Mouse (Mus musculus): Measurements from ENCODE around the gene Cand2. TPM values are rescaled to one million over a fixed set of nuclear protein-coding genes. Genes with fewer than 3 reads are reported as not detected.

The Cand2 gene
- total and polyA plus RNA-seq, 3 experiments = 3.6 to 17.1 (median 7.8) TPM

DNA sequence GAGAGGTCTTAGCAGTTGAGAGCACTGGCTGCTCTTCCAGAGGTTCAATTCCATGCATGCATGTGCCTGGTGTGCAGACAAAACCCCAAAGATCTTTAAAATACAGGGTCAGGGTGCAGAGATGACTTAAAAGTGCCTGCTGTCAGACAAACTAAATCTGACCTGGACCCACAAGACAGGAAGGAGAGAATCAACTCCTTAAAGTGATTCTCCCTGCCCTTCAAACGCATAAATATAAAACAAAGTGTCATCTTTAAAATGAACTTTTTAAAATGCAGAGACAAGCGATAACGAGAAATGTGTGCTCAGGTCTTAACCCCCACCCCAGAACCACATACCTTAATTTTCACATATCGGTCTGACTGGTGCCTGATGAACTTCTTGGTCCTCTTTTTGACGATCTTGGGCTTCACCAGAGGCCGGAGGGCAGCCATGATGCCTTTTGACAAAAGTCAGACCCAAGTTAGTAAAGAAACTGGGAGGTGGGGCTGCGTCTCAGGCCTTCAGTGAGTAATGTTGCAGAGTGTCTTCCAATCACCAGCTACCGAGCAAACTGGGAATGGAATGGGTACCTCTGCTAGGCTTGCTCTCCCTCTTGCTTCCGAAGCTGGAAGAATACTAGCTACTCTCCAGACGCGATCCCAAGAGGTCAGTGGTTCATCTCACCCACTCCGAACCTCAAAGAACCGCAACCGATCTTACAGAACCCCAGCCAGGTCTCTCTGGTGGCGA is 33.3 kb downstream of the Cand2 start:
- peaks cover 0 to 28% of the 10 kb centered on the region in 2 experiments; a peak in 2 of 4 replicates for H3K4me1 ChIP-seq (ENCODE audit: control insufficient read depth in 1 of 2, insufficient read depth in 2 of 2)

DNA sequence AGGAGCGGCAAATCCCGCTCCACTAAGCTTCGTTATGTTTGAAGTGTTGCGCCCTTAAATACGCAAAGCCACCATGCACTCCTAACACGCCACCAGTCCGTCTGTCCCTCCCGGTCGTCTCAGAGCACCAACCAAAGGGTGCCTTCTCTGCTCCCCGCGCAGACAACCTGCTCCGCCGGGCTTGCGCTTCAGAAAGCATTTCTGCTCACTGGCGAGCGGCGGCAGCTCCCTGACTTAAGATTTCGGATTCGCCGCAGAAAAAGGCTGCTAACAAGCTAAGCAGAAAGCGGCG is 33.8 kb downstream of the Cand2 start:
- Histone ChIP-seq H3K4me3 (replicated peaks in 1 of 3; ENCODE audit: low read depth in 2 of 3, low read length in 2 of 3, poor library complexity in 1 of 3) (peak overlapping the region; percentile 90 to 100 (median 93)), H3K79me2 (replicated peaks; ENCODE audit: control insufficient read depth, extremely low read depth, insufficient read depth, poor library complexity, severe bottlenecking) (peaks cover 40% of the 10 kb centered on the region), H3K36me3 (replicated peaks in 1 of 2; ENCODE audit: control insufficient read depth in 1 of 2, insufficient read depth in 1 of 2, low read length in 1 of 2) (peaks cover 39 to 69% of the 10 kb centered on the region in 2 experiments), H3K4me1 (ENCODE audit: control insufficient read depth in 1 of 2, insufficient read depth in 2 of 2) (peaks cover 0 to 28% of the 10 kb centered on the region in 2 experiments; a peak in 2 of 4 replicates), H3K27ac (ENCODE audit: insufficient read depth, low read depth) (peak overlapping the region; percentile 73), H3K9me3 (replicated peaks; ENCODE audit: low read length) (no peaks in the 10 kb centered on the region), H3K27me3 (replicated peaks) (no peaks in the 10 kb centered on the region), H3K9ac (ENCODE audit: insufficient read depth, low read depth) (peak overlapping the region; percentile 100), H3K4me2 (ENCODE audit: insufficient read depth, low read depth, poor library complexity, severe bottlenecking) (no peak overlapping the region)
- no peak for DNase-seq (ENCODE audit: extremely low read depth)
- TF ChIP-seq TBP (conservative IDR thresholded peaks at IDR 0.05; ENCODE audit: low read depth, low read length) = no peak
- 0 out of 2 replicates have a peak, but pooled peaks have one; percentile 17 for TF ChIP-seq CHD1 (IDR thresholded peaks at IDR 0.05; ENCODE audit: low read depth, low read length)
- in situ Hi-C loops (cut with MboI; ENCODE audit: low pct_ligation_motif_present, low pct_unique_long_range_greater_than_20kb, low sequenced_read_pairs) (no loop called here), dilution Hi-C loops (cut with MboI; ENCODE audit: extremely low pct_ligation_motif_present, extremely low pct_unique_long_range_greater_than_20kb, low sequenced_read_pairs) (no loop called here)

More for the DNA sequence above, 33.3 kb downstream of the Cand2 start:
- TF ChIP-seq EP300 (IDR thresholded peaks at IDR 0.05; ENCODE audit: low read length) (no peak), ZKSCAN1 (IDR thresholded peaks at IDR 0.05; ENCODE audit: borderline replicate concordance, low read depth, low read length) (no peak), USF2 (conservative IDR thresholded peaks at IDR 0.05; ENCODE audit: low read depth, low read length) (no peak), CTCF (conservative IDR thresholded peaks at IDR 0.05 in 1 of 2, IDR thresholded peaks at IDR 0.05 in 1 of 2; ENCODE audit: low read depth in 2 of 2, low read length in 2 of 2) (no peak), POLR2A (IDR thresholded peaks at IDR 0.05; ENCODE audit: low read depth, low read length) (no peak; the same call in 1 of the 2 replicates), NRF1 (IDR thresholded peaks at IDR 0.05; ENCODE audit: low read depth, low read length) (no peak), MYC (IDR thresholded peaks at IDR 0.05; ENCODE audit: low read depth, low read length) (0 out of 2 replicates have a peak, but pooled peaks have one; percentile 22), CHD1 (IDR thresholded peaks at IDR 0.05; ENCODE audit: low read depth, low read length) (peak; percentile 68; the same call in 1 of the 2 replicates), JUN (IDR thresholded peaks at IDR 0.05; ENCODE audit: insufficient read depth, low read depth, low read length) (no peak)
- dilution Hi-C loops (cut with MboI; ENCODE audit: extremely low pct_ligation_motif_present, extremely low pct_unique_long_range_greater_than_20kb, low sequenced_read_pairs) = no loop called here
- in situ Hi-C loops (cut with MboI; ENCODE audit: low pct_ligation_motif_present, low pct_unique_long_range_greater_than_20kb, low sequenced_read_pairs) = no loop called here
- Histone ChIP-seq H3K4me2 (ENCODE audit: insufficient read depth, low read depth, poor library complexity, severe bottlenecking) (peak overlapping the region; percentile 71), H3K4me3 (replicated peaks in 1 of 3; ENCODE audit: low read depth in 2 of 3, low read length in 2 of 3, poor library complexity in 1 of 3) (peak overlapping the region; percentile 90 to 100 (median 93)), H3K27ac (ENCODE audit: insufficient read depth, low read depth) (peak overlapping the region; percentile 73), H3K27me3 (replicated peaks) (no peaks in the 10 kb centered on the region), H3K9me3 (replicated peaks; ENCODE audit: low read length) (no peaks in the 10 kb centered on the region), H3K9ac (ENCODE audit: insufficient read depth, low read depth) (peak overlapping the region; percentile 100), H3K36me3 (replicated peaks in 1 of 2; ENCODE audit: control insufficient read depth in 1 of 2, insufficient read depth in 1 of 2, low read length in 1 of 2) (peaks cover 41 to 71% of the 10 kb centered on the region in 2 experiments), H3K79me2 (replicated peaks; ENCODE audit: control insufficient read depth, extremely low read depth, insufficient read depth, poor library complexity, severe bottlenecking) (peaks cover 40% of the 10 kb centered on the region)
- no peak for DNase-seq (ENCODE audit: extremely low read depth)

DNA sequence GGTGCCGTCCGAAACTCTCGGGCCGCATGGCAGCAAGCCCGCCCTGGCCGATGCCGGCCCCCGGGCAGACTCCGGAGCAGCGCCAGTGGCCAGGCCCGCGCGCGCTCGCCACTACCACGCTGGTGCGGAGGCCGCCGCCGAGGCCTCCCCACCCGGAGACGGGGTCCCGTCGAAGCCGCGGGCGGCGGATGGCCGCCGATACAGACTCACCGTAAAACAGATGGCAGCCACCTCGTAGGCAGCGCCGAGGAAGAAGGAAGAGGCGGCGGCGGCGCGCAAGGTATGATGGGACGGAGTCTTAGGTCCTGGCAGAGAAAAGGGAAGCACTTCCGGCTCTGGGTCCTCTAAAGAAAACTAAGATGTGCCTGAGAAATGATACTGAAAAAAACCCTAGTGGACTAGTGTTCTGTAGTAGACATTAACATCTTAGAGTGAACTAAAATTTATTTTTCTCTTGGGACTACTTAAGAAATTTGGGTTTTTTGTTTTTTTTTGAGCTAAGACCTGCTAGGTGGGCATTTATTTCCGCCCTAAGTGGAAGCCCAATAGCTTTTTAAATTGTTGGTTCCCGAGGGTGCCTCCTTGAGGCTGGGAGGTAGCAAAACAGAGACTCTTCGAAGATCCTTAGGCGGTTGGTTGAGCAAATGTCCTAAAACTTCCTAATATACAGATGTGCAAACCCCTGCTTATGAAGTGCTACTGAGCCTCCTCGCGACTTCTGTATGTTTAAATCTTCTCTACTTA is 34.3 kb downstream of the Cand2 start, which contains the start of gene Rpl32:
TSS of gene Rpl32 (minus strand) at position 260 of the 744 bp plus-strand sequence.
- Histone ChIP-seq H3K36me3 (replicated peaks in 1 of 2; ENCODE audit: control insufficient read depth in 1 of 2, insufficient read depth in 1 of 2, low read length in 1 of 2) (peaks cover 37 to 69% of the 10 kb centered on the region in 2 experiments), H3K79me2 (replicated peaks; ENCODE audit: control insufficient read depth, extremely low read depth, insufficient read depth, poor library complexity, severe bottlenecking) (peaks cover 40% of the 10 kb centered on the region), H3K4me3 (replicated peaks in 1 of 3; ENCODE audit: low read depth in 2 of 3, low read length in 2 of 3, poor library complexity in 1 of 3) (peak within 1 kb of the TSS; percentile 90 to 100 (median 93)), H3K27me3 (replicated peaks) (no peaks in the 10 kb centered on the region), H3K9me3 (replicated peaks; ENCODE audit: low read length) (no peaks in the 10 kb centered on the region), H3K9ac (ENCODE audit: insufficient read depth, low read depth) (peak within 1 kb of the TSS; percentile 100), H3K27ac (ENCODE audit: insufficient read depth, low read depth) (peak within 1 kb of the TSS; percentile 73), H3K4me1 (ENCODE audit: control insufficient read depth in 1 of 2, insufficient read depth in 2 of 2) (peaks cover 2 to 28% of the 10 kb centered on the region in 2 experiments), H3K4me2 (ENCODE audit: insufficient read depth, low read depth, poor library complexity, severe bottlenecking) (peak within 1 kb of the TSS; percentile 71; the same call in 1 of the 2 replicates)
- dilution Hi-C loops (cut with MboI; ENCODE audit: extremely low pct_ligation_motif_present, extremely low pct_unique_long_range_greater_than_20kb, low sequenced_read_pairs) = no loop called here
- in situ Hi-C loops (cut with MboI; ENCODE audit: low pct_ligation_motif_present, low pct_unique_long_range_greater_than_20kb, low sequenced_read_pairs) = no loop called here
- DNase-seq (ENCODE audit: extremely low read depth) = peak; percentile 91
- TF ChIP-seq CHD1 (IDR thresholded peaks at IDR 0.05; ENCODE audit: low read depth, low read length) (no peak), POLR2AphosphoS2 (IDR thresholded peaks at IDR 0.05; ENCODE audit: low read depth, low read length) (no peak; the same call in 1 of the 2 replicates), GABPA (IDR thresholded peaks at IDR 0.05; ENCODE audit: insufficient replicate concordance, low read depth, low read length) (peak; percentile 71), NRF1 (IDR thresholded peaks at IDR 0.05; ENCODE audit: low read depth, low read length) (peak; percentile 30; the same call in 1 of the 2 replicates), IRF4 (IDR thresholded peaks at IDR 0.05; ENCODE audit: low read depth, low read length) (no peak), TCF12 (IDR thresholded peaks at IDR 0.05; ENCODE audit: low read depth, low read length) (peak; percentile 85), MAX (IDR thresholded peaks at IDR 0.05; ENCODE audit: low read length) (peak; percentile 84), JUND (conservative IDR thresholded peaks at IDR 0.05; ENCODE audit: low read depth, low read length) (0 out of 2 replicates have a peak, but pooled peaks have one; percentile 10), USF2 (conservative IDR thresholded peaks at IDR 0.05; ENCODE audit: low read depth, low read length) (no peak), POLR2A (IDR thresholded peaks at IDR 0.05; ENCODE audit: low read depth, low read length) (peak; percentile 94), ELF1 (IDR thresholded peaks at IDR 0.05; ENCODE audit: low read depth, low read length) (peak; percentile 98), ZMIZ1 (IDR thresholded peaks at IDR 0.05; ENCODE audit: low read depth, low read length) (peak; percentile 85), MXI1 (IDR thresholded peaks at IDR 0.05; ENCODE audit: low read depth, low read length) (peak; percentile 75), CTCF (conservative IDR thresholded peaks at IDR 0.05 in 1 of 2, IDR thresholded peaks at IDR 0.05 in 1 of 2; ENCODE audit: low read depth in 2 of 2, low read length in 2 of 2) (peak; percentile 8 to 75; a peak in 2 of 4 replicates), SIN3A (IDR thresholded peaks at IDR 0.05; ENCODE audit: low read length) (peak; percentile 97), USF1 (IDR thresholded peaks at IDR 0.05; ENCODE audit: low read depth, low read length) (no peak)

Measured in CH12.LX (cell line).